Mouse (Mus musculus) stomach, embryonic 15.5 days (tissue): ENCODE data around the gene Baz1a. TPM values are rescaled to one million over a fixed set of nuclear protein-coding genes. Genes with fewer than 3 reads are reported as not detected.
"Not testable (repeated sequence)": the region's sequence is repeated elsewhere in the genome, so short reads cannot be mapped to it uniquely, and the experiment has no call there.

Experiments used
- ATAC-seq: fragments of 200-750 bp; cut with Nextera tagmentation; 2 replicates; pipeline ENCODE4 v1.8.0; 2017; ENCODE audit warnings: low read depth, moderate number of reproducible peaks, moderate TSS enrichment; ENCODE audit not compliant: insufficient read depth, low FRiP score
- H3K27ac ChIP-seq: fragments of 300-500 bp; sonication (generic); 2 replicates; pipeline ENCODE4 v1.5.1; 2015; ENCODE audit warnings: mild to moderate bottlenecking, inconsistent platforms
- H3K27me3 ChIP-seq: fragments of 300-500 bp; sonication (generic); replicated peaks from 2 replicates; pipeline ENCODE4 v1.6.1; 2015; ENCODE audit warnings: inconsistent platforms
- H3K36me3 ChIP-seq: fragments of 300-500 bp; sonication (generic); 2 replicates; pipeline ENCODE4 v1.6.1; 2015; ENCODE audit warnings: inconsistent platforms
- H3K4me1 ChIP-seq: fragments of 300-500 bp; sonication (generic); 2 replicates; pipeline ENCODE4 v1.6.1; 2015; ENCODE audit warnings: inconsistent platforms
- H3K4me2 ChIP-seq: fragments of 300-500 bp; sonication (generic); 2 replicates; pipeline ENCODE4 v1.6.1; 2015; ENCODE audit warnings: mild to moderate bottlenecking, inconsistent platforms
- H3K4me3 ChIP-seq: fragments of 300-500 bp; sonication (generic); replicated peaks from 2 replicates; pipeline ENCODE4 v1.5.1; 2015; ENCODE audit warnings: inconsistent platforms
- H3K9ac ChIP-seq: fragments of 300-500 bp; sonication (generic); 2 replicates; pipeline ENCODE4 v1.6.1; 2015; ENCODE audit warnings: inconsistent platforms
- H3K9me3 ChIP-seq: fragments of 300-500 bp; sonication (generic); 2 replicates; pipeline ENCODE4 v1.6.1; 2016; ENCODE audit warnings: inconsistent platforms
- WGBS: fragments of 180-500 bp; shearing (Covaris S2); methylation state at CpG from one replicate; pipeline ENCODE4 v1.1.7; 2015; 5-methylcytosine and 5-hydroxymethylcytosine counted together
- polyA plus RNA-seq: library from polyadenylated mRNA; unstranded; fragments of >200 nt; fragmentation: Nextera tagmentation; extraction: Ambion mirVana; gene quantifications from 2 replicates; pipeline ENCODE4 v1.2.1, GENCODE M21; 2015

The Baz1a gene
- polyA plus RNA-seq, 1 experiment from 2014 or later, result 23.4 TPM

DNA sequence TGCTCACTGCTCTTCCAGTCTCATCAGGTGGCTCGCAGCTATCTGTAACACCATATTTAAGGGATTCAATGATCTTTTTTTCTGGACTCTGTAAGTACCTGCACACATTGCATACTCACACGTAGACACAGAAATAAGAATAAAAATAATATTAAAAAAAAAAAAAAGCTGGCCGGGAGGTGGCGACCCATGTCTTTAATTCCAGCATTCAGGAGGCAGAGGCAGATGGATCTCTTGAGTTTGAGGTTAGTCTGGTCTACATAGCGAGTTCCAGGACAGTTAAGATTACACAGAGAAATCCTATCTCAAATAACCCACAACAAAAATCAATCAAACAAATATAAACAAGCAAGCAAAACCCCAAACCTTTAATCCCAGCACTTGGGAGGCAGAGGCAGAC, 10.3 kb downstream of the Baz1a start:
- Histone ChIP-seq H3K4me1 (no peaks in the 10 kb centered on the region), H3K9me3 (no peaks in the 10 kb centered on the region), H3K9ac (no peak overlapping the region), H3K4me3 (no peak overlapping the region), H3K27ac (no peak overlapping the region), H3K36me3 (no peaks in the 10 kb centered on the region), H3K4me2 (no peak overlapping the region), H3K27me3 (no peaks in the 10 kb centered on the region)
- ATAC-seq, result no peak
- whole genome bisulfite sequencing, result 80% methylated on average over 5 of the region's 5 CpGs

DNA sequence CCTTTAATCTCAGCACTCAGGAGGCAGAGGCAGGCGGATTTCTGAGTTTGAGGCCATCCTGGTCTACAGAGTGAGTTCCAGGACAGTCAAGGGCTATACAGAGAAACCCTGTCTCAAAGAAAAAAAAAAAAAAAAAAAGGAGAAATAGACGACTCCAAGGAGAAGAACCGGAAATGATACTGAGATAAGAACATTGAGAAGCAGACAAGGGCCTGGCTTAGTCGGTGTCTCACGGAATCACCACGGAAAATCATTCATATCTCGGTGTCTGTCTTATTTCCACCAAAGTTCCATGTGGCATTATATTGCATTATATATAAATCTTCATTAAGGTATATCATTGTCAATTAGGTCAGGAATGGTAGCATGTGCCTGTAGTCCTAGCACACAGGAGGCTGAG, 11.6 kb downstream of the Baz1a start:
- H3K4me1 ChIP-seq, H3K36me3 ChIP-seq, H3K27me3 ChIP-seq, H3K27ac ChIP-seq, H3K9me3 ChIP-seq, ATAC-seq, H3K9ac ChIP-seq, H3K4me3 ChIP-seq, H3K4me2 ChIP-seq: not testable (repeated sequence)
- WGBS, result 82% methylated on average over 7 of the region's 7 CpGs

GRCm38 (mm10) chr12:54999016-54999690, 15.0 kb downstream of the Baz1a start:
- Histone ChIP-seq H3K4me1 (no peaks in the 10 kb centered on the region), H3K4me3 (no peak overlapping the region), H3K36me3 (no peaks in the 10 kb centered on the region), H3K4me2 (no peak overlapping the region), H3K27me3 (no peaks in the 10 kb centered on the region), H3K9ac (no peak overlapping the region), H3K27ac (no peak overlapping the region), H3K9me3 (no peaks in the 10 kb centered on the region)
- 74% methylated on average over 14 of the region's 14 CpGs for WGBS
- no peak for ATAC-seq

- no peak overlapping the region for H3K4me2 ChIP-seq
- no peak overlapping the region for H3K27ac ChIP-seq
- H3K9me3 ChIP-seq, result no peaks in the 10 kb centered on the region
- no peaks in the 10 kb centered on the region for H3K36me3 ChIP-seq
- H3K9ac ChIP-seq, result no peak overlapping the region
- H3K4me3 ChIP-seq, result no peak overlapping the region
- no peaks in the 10 kb centered on the region for H3K4me1 ChIP-seq
- 72% methylated on average over 5 of the region's 5 CpGs for WGBS
- H3K27me3 ChIP-seq, result no peaks in the 10 kb centered on the region
- no peak for ATAC-seq
These were observed 15.7 kb downstream of the Baz1a start for GRCm38 (mm10) chr12:54998411-54998810.

DNA sequence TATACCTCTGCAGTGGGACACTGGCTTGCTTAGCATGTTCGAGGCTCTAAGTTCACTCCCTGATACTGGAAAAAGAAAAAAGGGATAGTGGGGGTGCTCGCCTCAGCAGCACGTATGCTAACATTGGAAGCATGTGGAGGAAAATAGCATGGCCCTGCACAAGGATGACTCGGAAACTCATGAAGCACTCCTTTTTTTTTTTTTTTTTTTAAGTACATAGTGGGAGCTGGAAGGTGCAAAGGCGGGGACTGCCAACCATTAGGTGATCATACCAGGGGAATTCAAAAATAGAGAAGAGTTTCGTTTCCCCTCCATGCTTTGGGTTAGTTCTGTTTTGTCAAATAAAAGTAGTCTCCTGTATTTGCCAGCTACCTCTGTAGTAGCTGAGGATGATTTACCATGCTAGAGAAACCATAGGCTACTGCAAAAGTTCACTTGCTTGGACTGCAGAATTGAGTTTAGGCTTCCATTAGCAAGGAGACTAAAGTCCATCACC, 17.1 kb downstream of the Baz1a start:
- Histone ChIP-seq H3K4me1 (no peaks in the 10 kb centered on the region), H3K9ac (no peak overlapping the region), H3K27me3 (no peaks in the 10 kb centered on the region), H3K27ac (no peak overlapping the region), H3K4me3 (no peak overlapping the region), H3K36me3 (no peaks in the 10 kb centered on the region), H3K9me3 (no peaks in the 10 kb centered on the region), H3K4me2 (no peak overlapping the region)
- no peak for ATAC-seq
- whole genome bisulfite sequencing, result 84% methylated on average over 6 of the region's 6 CpGs

DNA sequence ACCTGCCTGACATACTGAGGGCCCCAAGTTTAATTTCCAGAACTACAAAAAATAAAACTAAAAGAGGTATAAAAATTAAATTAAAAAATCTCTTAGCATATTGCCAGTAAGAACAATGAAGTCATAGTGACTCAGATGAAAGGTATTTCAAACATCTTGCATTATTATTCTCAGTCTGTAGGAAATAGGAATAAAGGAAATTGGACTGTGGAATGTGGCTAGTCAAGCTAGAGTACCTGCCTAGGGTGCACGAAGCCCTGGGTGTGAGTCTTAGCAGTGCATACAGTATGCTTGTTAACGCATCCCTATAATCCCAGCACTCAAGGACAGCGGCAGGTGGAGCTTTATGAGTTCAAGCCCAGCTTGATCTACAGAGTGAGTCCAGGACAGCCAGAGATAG, 18.2 kb downstream of the Baz1a start:
- H3K4me1 ChIP-seq, result no peaks in the 10 kb centered on the region
- H3K9ac ChIP-seq, result no peak overlapping the region
- H3K9me3 ChIP-seq, result no peaks in the 10 kb centered on the region
- ATAC-seq, result no peak
- WGBS, result 62% methylated on average over 3 of the region's 3 CpGs
- no peaks in the 10 kb centered on the region for H3K27me3 ChIP-seq
- H3K27ac ChIP-seq, result no peak overlapping the region
- no peak overlapping the region for H3K4me3 ChIP-seq
- no peak overlapping the region for H3K4me2 ChIP-seq
- H3K36me3 ChIP-seq, result no peaks in the 10 kb centered on the region

- Histone ChIP-seq H3K27me3 (no peaks in the 10 kb centered on the region), H3K9me3 (no peaks in the 10 kb centered on the region), H3K4me2 (no peak overlapping the region), H3K4me1 (no peaks in the 10 kb centered on the region), H3K9ac (no peak overlapping the region), H3K4me3 (no peak overlapping the region), H3K27ac (no peak overlapping the region), H3K36me3 (no peaks in the 10 kb centered on the region)
- WGBS, result 67% methylated on average over 4 of the region's 4 CpGs
- ATAC-seq, result no peak
These were observed 19.7 kb downstream of the Baz1a start for GRCm38 (mm10) chr12:54994418-54994817.

DNA sequence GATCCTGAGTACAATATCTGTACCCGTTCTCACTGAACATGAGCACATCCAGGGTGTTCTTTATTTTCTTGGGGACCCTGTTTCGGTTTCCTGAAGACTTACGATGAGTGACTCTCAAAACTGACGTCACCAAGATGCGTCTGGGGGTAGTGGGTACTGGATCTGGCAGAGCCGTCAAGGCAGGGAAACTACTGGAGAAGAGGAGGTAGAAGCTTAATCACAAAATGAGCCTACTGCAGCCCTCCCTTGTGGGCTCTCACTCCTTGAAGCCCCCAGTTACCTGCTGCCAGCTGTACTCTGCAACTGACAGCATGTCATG, 20.1 kb downstream of the Baz1a start:
- H3K9me3 ChIP-seq, result no peaks in the 10 kb centered on the region
- no peaks in the 10 kb centered on the region for H3K4me1 ChIP-seq
- no peak overlapping the region for H3K9ac ChIP-seq
- H3K4me2 ChIP-seq, result no peak overlapping the region
- H3K36me3 ChIP-seq, result no peaks in the 10 kb centered on the region
- H3K4me3 ChIP-seq, result no peak overlapping the region
- 68% methylated on average over 6 of the region's 6 CpGs for WGBS
- ATAC-seq, result no peak
- H3K27ac ChIP-seq, result no peak overlapping the region
- H3K27me3 ChIP-seq, result no peaks in the 10 kb centered on the region

GRCm38 (mm10) chr12:54993246-54994067, 20.7 kb downstream of the Baz1a start:
- no peaks in the 10 kb centered on the region for H3K27me3 ChIP-seq
- no peaks in the 10 kb centered on the region for H3K9me3 ChIP-seq
- no peaks in the 10 kb centered on the region for H3K4me1 ChIP-seq
- H3K27ac ChIP-seq, result no peak overlapping the region
- WGBS, result 48% methylated on average over 16 of the region's 16 CpGs
- no peak overlapping the region for H3K4me2 ChIP-seq
- ATAC-seq, result no peak
- H3K4me3 ChIP-seq, result no peak overlapping the region
- H3K9ac ChIP-seq, result no peak overlapping the region
- H3K36me3 ChIP-seq, result no peaks in the 10 kb centered on the region

DNA sequence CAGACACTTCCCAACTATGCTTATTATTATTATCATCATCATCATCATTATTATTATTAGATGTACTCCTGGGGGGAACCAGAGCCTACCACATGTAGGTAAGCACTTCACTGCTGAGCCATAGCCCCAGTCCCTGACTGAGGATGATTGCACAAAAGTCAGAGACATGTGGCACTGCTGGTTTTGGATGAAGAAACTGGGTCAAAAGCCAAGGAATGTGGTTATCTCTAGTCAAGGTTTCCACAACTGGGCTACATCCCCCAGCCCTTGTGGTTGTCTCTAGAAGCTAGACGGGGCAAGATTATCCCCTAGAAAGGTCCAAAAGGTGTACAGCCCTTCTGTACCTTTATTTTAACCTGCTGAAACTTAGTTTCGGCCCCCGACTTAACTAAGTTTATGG, 21.3 kb downstream of the Baz1a start:
- Histone ChIP-seq H3K27me3 (no peaks in the 10 kb centered on the region), H3K27ac (no peak overlapping the region), H3K9ac (no peak overlapping the region), H3K4me3 (no peak overlapping the region), H3K36me3 (no peaks in the 10 kb centered on the region), H3K9me3 (no peaks in the 10 kb centered on the region), H3K4me2 (no peak overlapping the region), H3K4me1 (no peaks in the 10 kb centered on the region)
- no peak for ATAC-seq
- 79% methylated on average over 3 of the region's 3 CpGs for WGBS

DNA sequence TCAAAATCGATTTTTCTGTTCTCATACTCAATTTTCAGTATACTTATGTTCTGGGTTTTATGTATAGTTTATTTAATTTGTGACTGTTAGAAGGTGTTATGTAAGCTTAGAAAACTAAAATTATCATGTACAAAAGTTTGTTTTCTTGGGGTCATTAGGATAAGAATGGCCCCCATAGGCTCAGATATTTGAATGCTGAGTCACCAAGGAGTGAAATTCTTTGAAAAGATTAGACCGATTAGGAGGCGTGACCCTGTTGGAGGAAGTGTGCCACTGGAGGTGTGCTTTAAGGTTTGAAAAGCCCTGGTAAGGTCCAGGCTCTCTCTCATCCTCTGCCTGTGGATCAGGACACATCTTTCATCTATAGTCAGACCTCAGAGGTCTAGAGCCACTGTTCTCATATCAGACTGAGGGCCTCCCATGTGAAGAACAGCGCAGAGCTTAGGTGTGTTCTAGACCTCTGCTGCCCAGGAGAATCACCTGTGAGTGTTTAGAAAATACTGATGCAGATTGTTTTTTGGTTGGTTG, 25.8 kb downstream of the Baz1a start:
- no peak overlapping the region for H3K9ac ChIP-seq
- H3K4me3 ChIP-seq, result no peak overlapping the region
- 75% methylated on average over 4 of the region's 4 CpGs for WGBS
- H3K4me1 ChIP-seq, result no peaks in the 10 kb centered on the region
- no peak overlapping the region for H3K4me2 ChIP-seq
- no peaks in the 10 kb centered on the region for H3K27me3 ChIP-seq
- ATAC-seq, result no peak
- H3K36me3 ChIP-seq, result no peaks in the 10 kb centered on the region
- no peaks in the 10 kb centered on the region for H3K9me3 ChIP-seq
- H3K27ac ChIP-seq, result no peak overlapping the region

DNA sequence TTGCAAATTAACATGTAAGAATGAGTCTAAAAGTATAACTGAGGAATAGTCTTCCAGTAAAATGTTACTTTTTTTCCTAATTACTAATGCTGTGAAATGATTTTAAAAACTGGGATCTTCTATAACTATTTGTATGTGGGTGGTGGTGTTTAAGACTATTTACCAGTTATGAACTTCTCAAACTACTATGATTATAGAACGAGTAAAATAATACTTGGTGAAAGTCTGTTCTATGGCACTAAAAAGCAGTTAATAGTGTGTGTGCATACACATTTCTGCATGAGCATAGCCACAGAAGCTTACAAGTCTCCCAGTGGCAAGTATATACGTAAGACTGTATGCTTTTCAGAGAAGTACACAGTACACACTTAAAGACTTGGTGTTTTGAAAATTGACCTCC, 27.0 kb downstream of the Baz1a start:
- WGBS, result 76% methylated on average over 2 of the region's 2 CpGs
- H3K27me3 ChIP-seq, result no peaks in the 10 kb centered on the region

More for the DNA sequence above, 27.0 kb downstream of the Baz1a start:
- no peak overlapping the region for H3K9ac ChIP-seq
- no peak overlapping the region for H3K4me3 ChIP-seq
- H3K27ac ChIP-seq, result no peak overlapping the region
- no peaks in the 10 kb centered on the region for H3K4me1 ChIP-seq
- H3K4me2 ChIP-seq, result no peak overlapping the region
- H3K36me3 ChIP-seq, result no peaks in the 10 kb centered on the region
- no peak for ATAC-seq
- no peaks in the 10 kb centered on the region for H3K9me3 ChIP-seq
